Mouse (Mus musculus): Measurements from ENCODE around the gene Ryr2. TPM values are rescaled to one million over a fixed set of nuclear protein-coding genes. Genes with fewer than 3 reads are reported as not detected.

The Ryr2 gene
- polyA plus RNA-seq, 1 experiment from 2014 or later: 0.16 TPM

DNA sequence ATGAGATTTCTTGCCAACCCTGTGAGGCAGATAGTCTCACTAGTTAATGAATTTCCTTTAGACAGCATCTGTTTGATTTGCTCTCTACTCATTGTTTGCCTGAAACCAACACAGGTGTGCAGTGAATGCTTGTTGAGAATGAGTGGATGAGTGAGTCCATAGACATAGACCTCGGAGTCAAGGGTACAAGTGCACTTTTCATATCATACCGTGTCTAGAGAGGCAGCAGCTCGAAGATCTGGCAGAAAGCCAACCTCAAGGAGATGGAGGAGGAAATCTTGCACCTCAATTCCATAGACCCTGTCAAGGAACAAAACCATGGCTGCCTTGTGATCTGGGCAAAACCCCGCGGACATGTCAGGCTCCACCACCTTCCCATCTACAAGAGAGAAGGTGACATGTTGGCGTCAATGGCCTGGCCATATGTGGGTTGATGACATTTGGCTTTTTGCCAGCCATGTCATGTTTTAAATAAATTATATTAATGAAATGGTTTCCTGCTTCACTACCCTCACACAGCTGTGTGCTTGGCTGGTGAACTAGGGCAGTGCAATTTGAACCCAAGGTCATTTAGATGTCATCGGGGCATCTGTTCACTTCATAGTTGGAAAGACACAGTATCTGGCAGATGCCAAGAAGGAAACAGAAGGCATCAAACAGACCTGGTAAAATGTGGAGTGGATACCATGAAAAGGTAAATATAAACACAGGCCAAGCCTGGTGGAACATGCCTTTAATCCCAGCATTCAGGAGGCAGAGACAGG lies 396.9 kb downstream of the Ryr2 start:
- no peaks in the 10 kb centered on the region for H3K9me3 ChIP-seq (ENCODE audit: low read length)
- ATAC-seq (no peak), DNase-seq (no peak)
- H3K4me3 ChIP-seq (ENCODE audit: low read depth, low read length): no peak overlapping the region
- TF ChIP-seq CTCF (IDR thresholded peaks at IDR 0.05; ENCODE audit: low read depth): no peak
- no peak for TF ChIP-seq EP300 (IDR thresholded peaks at IDR 0.05; ENCODE audit: low read depth)
- H3K4me1 ChIP-seq (ENCODE audit: insufficient read depth): no peaks in the 10 kb centered on the region
- no peaks in the 10 kb centered on the region for H3K36me3 ChIP-seq (replicated peaks; ENCODE audit: insufficient read depth, low read length)
- H3K27ac ChIP-seq (ENCODE audit: low read depth): no peak overlapping the region
- H3K9ac ChIP-seq (replicated peaks): no peak overlapping the region
- H3K4me2 ChIP-seq (ENCODE audit: low read depth, low read length): no peak overlapping the region
- 69% methylated on average over 7 of the region's 7 CpGs for WGBS (ENCODE audit: insufficient replicate concordance)
- no peaks in the 10 kb centered on the region for H3K27me3 ChIP-seq (ENCODE audit: insufficient read depth, low read length)

DNA sequence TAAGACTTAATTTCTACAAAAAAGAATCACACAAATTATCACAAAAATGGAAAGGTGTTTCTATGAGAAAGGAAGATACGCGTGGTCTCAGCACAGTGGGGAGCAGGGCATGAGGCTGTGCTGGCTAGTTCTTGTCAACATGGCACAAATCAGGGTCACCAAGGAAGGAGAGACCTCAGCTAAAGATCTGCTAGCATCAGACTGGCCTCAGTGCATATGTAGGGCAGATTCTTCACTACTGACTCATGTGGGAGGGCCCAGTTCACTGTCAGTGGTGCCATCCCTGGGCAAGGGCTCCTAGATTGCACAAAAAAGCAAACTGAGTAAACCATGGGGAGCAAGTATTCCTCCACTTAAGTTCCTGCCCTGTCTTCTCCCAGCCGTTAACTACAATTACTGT lies 405.0 kb downstream of the Ryr2 start:
- H3K9ac ChIP-seq (replicated peaks): no peak overlapping the region
- WGBS (ENCODE audit: insufficient replicate concordance): 82% methylated on average over 3 of the region's 3 CpGs
- H3K4me1 ChIP-seq (ENCODE audit: insufficient read depth): no peaks in the 10 kb centered on the region
- TF ChIP-seq CTCF (IDR thresholded peaks at IDR 0.05; ENCODE audit: low read depth): no peak
- no peaks in the 10 kb centered on the region for H3K27me3 ChIP-seq (ENCODE audit: insufficient read depth, low read length)
- H3K4me3 ChIP-seq (ENCODE audit: low read depth, low read length): no peak overlapping the region
- H3K36me3 ChIP-seq (replicated peaks; ENCODE audit: insufficient read depth, low read length): no peaks in the 10 kb centered on the region
- no peak overlapping the region for H3K27ac ChIP-seq (ENCODE audit: low read depth)
- H3K9me3 ChIP-seq (ENCODE audit: low read length): no peaks in the 10 kb centered on the region
- ATAC-seq (no peak), DNase-seq (no peak)
- H3K4me2 ChIP-seq (ENCODE audit: low read depth, low read length): no peak overlapping the region

DNA sequence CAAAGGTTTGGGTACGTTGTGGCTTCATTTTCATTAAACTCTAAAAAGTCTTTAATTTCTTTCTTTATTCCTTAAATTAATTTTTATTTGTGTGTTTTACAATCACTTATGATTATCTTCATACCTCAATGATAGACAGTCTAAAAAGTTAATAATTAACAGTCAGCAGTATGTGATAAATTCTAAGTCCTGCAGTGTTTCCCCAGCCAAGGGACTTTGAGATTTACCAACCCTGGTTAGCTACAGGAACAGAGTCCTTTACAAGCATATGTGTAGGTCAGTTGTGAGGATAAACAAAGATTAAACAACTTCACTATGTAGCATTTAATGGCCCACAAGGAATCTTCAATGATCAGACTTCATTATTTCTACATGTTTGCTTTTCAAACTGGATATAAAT lies 410.2 kb downstream of the Ryr2 start:
- Histone ChIP-seq H3K4me1 (ENCODE audit: insufficient read depth) (no peaks in the 10 kb centered on the region), H3K9ac (replicated peaks) (no peak overlapping the region), H3K4me3 (ENCODE audit: low read depth, low read length) (no peak overlapping the region), H3K4me2 (ENCODE audit: low read depth, low read length) (no peak overlapping the region), H3K36me3 (replicated peaks; ENCODE audit: insufficient read depth, low read length) (no peaks in the 10 kb centered on the region), H3K27me3 (ENCODE audit: insufficient read depth, low read length) (no peaks in the 10 kb centered on the region), H3K27ac (ENCODE audit: low read depth) (no peak overlapping the region), H3K9me3 (ENCODE audit: low read length) (no peaks in the 10 kb centered on the region)
- no peak for ATAC-seq
- WGBS (ENCODE audit: insufficient replicate concordance): 73% methylated on average over 1 of the region's 1 CpGs
- DNase-seq: no peak
- TF ChIP-seq EP300 (IDR thresholded peaks at IDR 0.05; ENCODE audit: low read depth) (no peak), CTCF (IDR thresholded peaks at IDR 0.05; ENCODE audit: low read depth) (no peak)

DNA sequence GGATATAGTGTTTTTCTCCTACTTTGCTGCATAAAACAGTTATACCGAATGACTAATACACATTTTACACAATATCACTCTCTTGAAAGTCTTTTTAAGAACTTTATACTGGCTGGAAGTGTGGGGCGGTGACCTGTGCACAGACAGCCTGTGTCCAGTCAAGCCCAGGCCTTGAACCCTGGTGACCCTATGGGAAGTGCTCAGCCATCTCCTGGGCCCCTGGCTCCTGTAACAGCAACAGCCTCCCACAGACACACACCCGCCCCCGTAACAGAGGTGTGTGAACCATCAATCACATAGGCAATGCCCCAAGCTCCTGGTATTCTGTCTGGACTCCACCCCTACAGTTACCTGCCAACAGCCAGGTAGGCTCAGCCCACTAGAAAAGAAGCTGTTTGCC lies 424.9 kb downstream of the Ryr2 start:
- TF ChIP-seq EP300 (IDR thresholded peaks at IDR 0.05; ENCODE audit: low read depth): no peak
- no peak for TF ChIP-seq CTCF (IDR thresholded peaks at IDR 0.05; ENCODE audit: low read depth)
- Histone ChIP-seq H3K4me2 (ENCODE audit: low read depth, low read length) (no peak overlapping the region), H3K27me3 (ENCODE audit: insufficient read depth, low read length) (no peaks in the 10 kb centered on the region), H3K4me1 (ENCODE audit: insufficient read depth) (no peaks in the 10 kb centered on the region), H3K27ac (ENCODE audit: low read depth) (no peak overlapping the region), H3K9ac (replicated peaks) (no peak overlapping the region), H3K4me3 (ENCODE audit: low read depth, low read length) (no peak overlapping the region), H3K36me3 (replicated peaks; ENCODE audit: insufficient read depth, low read length) (no peaks in the 10 kb centered on the region), H3K9me3 (ENCODE audit: low read length) (no peaks in the 10 kb centered on the region)
- DNase-seq (no peak), ATAC-seq (no peak)
- 70% methylated on average over 4 of the region's 4 CpGs for WGBS (ENCODE audit: insufficient replicate concordance)

DNA sequence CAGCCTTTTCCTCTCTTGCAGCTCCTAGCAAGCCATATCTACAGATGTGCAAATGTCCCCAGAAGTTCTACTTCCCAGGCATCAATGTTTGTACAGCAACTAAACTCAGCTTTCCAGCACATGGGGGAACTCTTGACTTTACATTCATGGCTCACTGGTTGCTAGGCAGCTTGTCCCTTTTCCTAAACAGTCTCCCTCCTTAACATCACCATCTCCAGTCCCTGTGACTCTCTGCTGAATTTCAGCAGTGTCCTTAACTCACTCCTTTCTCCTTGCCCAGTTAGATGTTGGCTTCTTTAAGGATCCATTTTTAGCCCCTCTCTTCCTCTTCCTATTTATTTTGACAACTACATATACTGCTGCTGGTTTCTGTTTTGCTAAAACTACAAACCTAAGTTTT lies 443.9 kb downstream of the Ryr2 start:
- Histone ChIP-seq H3K27me3 (ENCODE audit: insufficient read depth, low read length) (no peaks in the 10 kb centered on the region), H3K4me2 (ENCODE audit: low read depth, low read length) (no peak overlapping the region), H3K4me1 (ENCODE audit: insufficient read depth) (no peaks in the 10 kb centered on the region), H3K27ac (ENCODE audit: low read depth) (no peak overlapping the region), H3K4me3 (ENCODE audit: low read depth, low read length) (no peak overlapping the region), H3K36me3 (replicated peaks; ENCODE audit: insufficient read depth, low read length) (no peaks in the 10 kb centered on the region), H3K9me3 (ENCODE audit: low read length) (no peaks in the 10 kb centered on the region), H3K9ac (replicated peaks) (no peak overlapping the region)
- no peak for ATAC-seq
- DNase-seq: no peak
- TF ChIP-seq CTCF (IDR thresholded peaks at IDR 0.05; ENCODE audit: low read depth): no peak
- no peak for TF ChIP-seq EP300 (IDR thresholded peaks at IDR 0.05; ENCODE audit: low read depth)

DNA sequence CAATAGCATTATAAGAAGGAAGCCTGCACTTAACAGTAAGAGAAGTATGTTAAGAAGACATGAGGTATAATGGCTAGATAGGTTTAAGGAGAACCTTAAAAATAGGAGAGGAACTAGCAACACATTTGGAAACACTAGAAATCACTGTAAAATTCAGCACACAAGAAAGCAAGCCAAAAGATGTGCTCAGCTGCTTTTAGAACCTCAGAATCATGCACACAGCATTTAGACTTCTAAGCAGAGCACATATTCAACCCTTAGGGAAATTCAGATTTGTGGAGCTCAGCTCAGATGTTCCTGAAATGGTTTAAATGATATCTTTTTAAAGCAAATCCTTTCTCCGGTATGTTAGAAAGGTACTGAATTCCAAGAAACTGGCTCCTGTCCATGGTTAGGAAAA lies 461.9 kb downstream of the Ryr2 start:
- Histone ChIP-seq H3K36me3 (replicated peaks; ENCODE audit: insufficient read depth, low read length) (no peaks in the 10 kb centered on the region), H3K9me3 (ENCODE audit: low read length) (no peaks in the 10 kb centered on the region), H3K4me2 (ENCODE audit: low read depth, low read length) (no peak overlapping the region), H3K27me3 (ENCODE audit: insufficient read depth, low read length) (no peaks in the 10 kb centered on the region), H3K9ac (replicated peaks) (no peak overlapping the region), H3K27ac (ENCODE audit: low read depth) (no peak overlapping the region), H3K4me3 (ENCODE audit: low read depth, low read length) (no peak overlapping the region), H3K4me1 (ENCODE audit: insufficient read depth) (no peaks in the 10 kb centered on the region)
- 94% methylated on average over 1 of the region's 1 CpGs for WGBS (ENCODE audit: insufficient replicate concordance)
- no peak for DNase-seq
- TF ChIP-seq EP300 (IDR thresholded peaks at IDR 0.05; ENCODE audit: low read depth) (no peak), CTCF (IDR thresholded peaks at IDR 0.05; ENCODE audit: low read depth) (no peak)
- ATAC-seq: no peak

DNA sequence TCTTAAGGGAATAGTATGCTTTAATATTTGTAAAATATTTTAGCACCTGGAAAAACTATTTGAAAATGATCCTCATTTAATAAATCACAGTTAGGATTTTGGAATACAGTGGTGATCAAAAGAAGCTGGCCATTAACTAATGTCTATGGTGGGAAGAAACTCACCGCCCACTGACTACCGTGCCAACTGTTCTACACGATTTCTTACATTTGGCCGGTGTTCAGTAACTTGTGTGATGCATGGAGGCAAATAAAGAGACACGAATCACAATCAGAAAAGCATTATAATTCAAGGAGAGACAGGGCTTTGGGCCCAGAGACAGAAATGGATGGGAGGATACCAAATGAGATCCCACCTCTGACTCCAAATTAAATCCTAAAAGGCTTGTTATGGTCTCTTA lies 470.4 kb downstream of the Ryr2 start:
- no peak for DNase-seq
- Histone ChIP-seq H3K27me3 (ENCODE audit: insufficient read depth, low read length) (no peaks in the 10 kb centered on the region), H3K36me3 (replicated peaks; ENCODE audit: insufficient read depth, low read length) (no peaks in the 10 kb centered on the region), H3K4me3 (ENCODE audit: low read depth, low read length) (no peak overlapping the region), H3K27ac (ENCODE audit: low read depth) (no peak overlapping the region), H3K4me1 (ENCODE audit: insufficient read depth) (no peaks in the 10 kb centered on the region), H3K9me3 (ENCODE audit: low read length) (no peaks in the 10 kb centered on the region), H3K9ac (replicated peaks) (no peak overlapping the region), H3K4me2 (ENCODE audit: low read depth, low read length) (no peak overlapping the region)
- ATAC-seq: no peak
- WGBS (ENCODE audit: insufficient replicate concordance): 81% methylated on average over 5 of the region's 5 CpGs
- TF ChIP-seq CTCF (IDR thresholded peaks at IDR 0.05; ENCODE audit: low read depth) (no peak), EP300 (IDR thresholded peaks at IDR 0.05; ENCODE audit: low read depth) (no peak)
